Mouse (Mus musculus) adrenal gland, postnatal 4 days (tissue): ENCODE results near the gene Pou2f2. TPM values are rescaled to one million over a fixed set of nuclear protein-coding genes. Genes with fewer than 3 reads are reported as not detected.

ENCODE experiments used
- DNase-seq, 2 experiments: peaks; one replicate each; pipeline ENCODE4 v3.0.0; 2021 to 2022; ENCODE audit warnings: low spot score in 2 of 2, mixed read lengths in 2 of 2
- total RNA-seq, 2 experiments: library from RNA; stranded (reverse); gene quantifications; 2 replicates each; pipeline ENCODE4 v1.2.3; 2021

Gene Pou2f2
- total RNA-seq, 2 experiments from 2014 or later: 3.7 to 4.1 TPM

- DNase-seq: no peak
Measured at GRCm38 (mm10) chr7:25197384-25198018, 18.0 kb upstream of the Pou2f2 start.

DNA sequence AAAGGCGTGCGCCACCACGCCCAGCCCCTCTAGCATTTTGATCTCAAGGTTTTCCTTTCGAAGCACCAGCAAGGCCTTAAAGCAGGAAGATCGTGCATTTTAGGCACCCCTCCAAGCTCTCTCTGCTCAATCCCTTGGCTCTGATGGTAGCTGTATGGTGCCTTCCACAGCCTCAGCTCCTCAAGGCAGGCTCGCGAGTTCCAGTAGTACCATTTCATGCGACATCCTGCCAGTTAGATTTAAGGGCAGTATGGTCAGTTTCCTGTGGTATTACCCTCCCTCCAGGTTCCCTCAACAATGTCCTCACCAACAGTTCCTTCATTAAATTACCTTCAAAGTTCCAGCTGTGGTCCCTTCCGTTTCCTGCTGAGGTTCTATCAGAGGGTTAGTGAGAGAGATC is 16.6 kb upstream of the Pou2f2 start:
- DNase-seq: no peak

DNA sequence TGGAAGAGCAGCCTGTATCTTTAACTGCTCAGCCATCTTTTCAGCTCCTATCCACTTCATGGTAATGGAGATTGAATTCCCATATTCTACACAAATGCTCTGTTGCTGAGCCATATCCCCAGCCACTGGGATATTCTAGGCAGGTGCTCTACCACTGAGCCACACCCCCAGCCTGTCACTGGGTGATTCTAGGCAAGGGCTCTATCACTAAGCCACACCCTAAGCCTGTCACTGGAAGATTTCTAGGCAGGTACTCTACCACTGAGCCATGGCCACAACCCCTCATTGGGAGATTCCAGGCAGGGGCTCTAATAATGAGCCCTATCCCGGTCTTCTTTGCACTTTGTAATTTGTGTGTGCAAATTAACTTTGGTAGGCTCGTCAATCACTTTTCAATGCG is 15.6 kb upstream of the Pou2f2 start:
- DNase-seq: no peak

DNA sequence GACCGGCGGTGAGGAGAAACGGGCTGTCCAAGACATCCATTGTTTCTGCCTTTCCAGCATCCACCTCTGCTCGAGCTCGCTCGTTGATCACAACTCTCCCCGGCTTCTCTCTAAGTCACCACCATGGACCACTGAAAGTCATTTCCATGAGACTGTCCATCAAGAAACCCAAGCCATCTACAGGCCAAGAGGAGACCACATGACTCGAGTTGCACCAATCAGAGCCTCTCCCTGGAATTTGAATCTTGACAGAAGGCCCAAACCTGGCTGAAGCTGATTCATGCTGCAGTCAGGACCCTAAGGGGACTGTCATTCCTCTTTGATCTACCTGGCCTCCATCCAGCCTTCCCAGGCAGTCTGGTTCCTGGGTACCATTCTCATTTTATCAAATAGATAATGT is 12.6 kb upstream of the Pou2f2 start:
- DNase-seq: no peak

DNA sequence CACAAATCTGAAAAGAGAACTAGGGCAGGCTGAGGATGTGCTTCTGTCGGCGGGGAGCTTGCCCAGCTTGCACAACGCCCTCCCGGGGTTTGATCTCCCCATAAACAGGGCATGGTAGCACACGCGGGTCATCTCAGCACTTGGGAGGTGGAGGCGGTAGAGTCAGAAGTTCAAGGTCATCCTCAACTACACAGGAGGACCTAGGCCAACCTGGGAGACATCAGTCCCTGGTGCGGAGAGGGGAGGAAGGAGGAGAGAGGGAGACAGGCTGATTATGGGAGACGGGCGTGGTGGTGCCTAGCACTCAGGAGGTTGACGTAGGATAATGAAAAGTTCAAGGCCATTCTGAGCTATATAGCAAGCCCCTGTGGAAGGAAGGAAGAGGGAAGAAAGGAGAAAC is 11.3 kb upstream of the Pou2f2 start:
- no peak for DNase-seq

- peak; percentile 67 to 73 for DNase-seq
Measured at GRCm38 (mm10) chr7:25187662-25188650, 8.4 kb upstream of the Pou2f2 start.

- no peak for DNase-seq
Measured at GRCm38 (mm10) chr7:25184091-25184490, 4.6 kb upstream of the Pou2f2 start.

GRCm38 (mm10) chr7:25181814-25182213 is 2.3 kb upstream of the Pou2f2 start:
- no peak for DNase-seq

GRCm38 (mm10) chr7:25181331-25181790 is 1.8 kb upstream of the Pou2f2 start:
- DNase-seq: no peak

DNA sequence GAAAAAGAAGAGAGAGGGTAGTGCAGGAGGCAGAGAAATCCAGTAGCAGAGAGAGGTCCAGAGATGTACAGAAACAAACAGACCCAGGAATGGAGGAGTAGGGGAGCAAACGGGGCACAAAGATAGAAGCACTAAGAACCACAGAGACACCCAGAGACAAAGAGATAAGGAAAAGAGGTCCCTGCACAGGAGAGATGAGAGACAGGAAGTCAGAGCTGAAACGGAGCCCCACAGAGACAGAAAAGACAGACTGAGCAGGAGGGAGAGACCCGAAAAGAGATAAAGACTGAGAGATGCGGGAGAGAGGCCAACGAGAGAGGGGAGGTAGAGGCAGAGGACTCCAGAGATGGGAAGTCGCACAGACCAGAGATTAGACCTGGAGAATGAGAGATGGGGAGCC is 986 bp upstream of the Pou2f2 start:
- no peak for DNase-seq

DNA sequence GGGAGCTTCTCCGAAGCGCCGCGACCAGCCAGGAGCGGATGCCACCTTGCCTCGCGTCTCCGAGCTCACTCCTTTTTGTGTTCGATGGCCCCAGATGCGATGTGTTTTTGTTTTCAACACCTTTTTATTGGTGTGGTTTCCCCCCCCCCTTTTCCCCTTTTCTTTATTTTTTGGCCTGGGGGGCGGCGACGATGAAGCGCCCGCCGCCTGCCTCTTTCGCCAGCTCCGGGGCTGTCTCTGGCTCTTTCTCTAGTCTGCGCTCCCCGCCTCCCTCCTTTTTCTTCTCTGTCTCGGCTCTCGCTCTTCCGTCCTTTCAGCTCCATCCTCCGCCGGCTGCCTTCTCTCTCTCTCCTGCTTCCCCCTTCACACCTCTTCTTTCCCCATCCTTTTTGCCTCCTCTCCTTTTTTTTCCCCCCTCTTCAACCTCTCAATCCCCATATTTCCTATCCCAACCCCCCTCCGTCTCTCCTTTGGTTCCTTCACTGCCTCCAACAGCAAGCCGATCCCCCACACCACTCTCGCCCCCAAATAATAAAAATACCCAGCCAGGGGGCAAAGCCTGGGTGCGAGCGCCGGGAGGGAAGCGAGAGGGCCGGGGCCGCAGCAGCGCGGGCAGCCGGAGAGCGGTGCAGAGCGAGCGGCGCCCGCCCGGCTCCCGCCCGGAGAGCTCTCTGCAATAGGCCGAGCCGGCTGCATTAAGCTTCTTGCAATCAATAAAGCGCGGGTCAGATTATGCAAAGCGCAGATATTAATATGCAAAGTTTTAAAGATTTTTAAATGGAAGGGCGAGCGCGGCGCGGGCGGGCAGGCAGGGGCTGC is 530 bp downstream of the Pou2f2 start:
- DNase-seq: no peak

DNA sequence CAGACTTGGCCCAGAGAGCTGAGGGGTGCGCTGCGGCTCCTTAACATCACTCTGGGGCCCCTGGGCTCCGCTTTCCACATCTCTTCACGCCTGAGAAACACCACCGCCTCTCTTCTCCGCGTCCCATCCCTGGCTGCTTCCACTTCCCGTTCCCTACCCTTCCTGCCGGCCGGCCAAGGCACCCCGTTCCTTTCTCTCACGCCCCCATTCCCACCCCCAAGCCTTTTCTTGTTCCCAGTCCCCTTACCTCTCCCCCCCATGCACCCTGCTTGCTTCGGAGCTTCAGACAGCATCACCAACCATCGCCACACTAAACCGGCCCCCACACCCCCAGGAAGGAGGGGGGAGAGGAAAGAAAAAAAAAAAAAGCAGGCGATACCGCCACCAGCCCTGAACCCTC is 1.2 kb downstream of the Pou2f2 start:
- DNase-seq: no peak

DNA sequence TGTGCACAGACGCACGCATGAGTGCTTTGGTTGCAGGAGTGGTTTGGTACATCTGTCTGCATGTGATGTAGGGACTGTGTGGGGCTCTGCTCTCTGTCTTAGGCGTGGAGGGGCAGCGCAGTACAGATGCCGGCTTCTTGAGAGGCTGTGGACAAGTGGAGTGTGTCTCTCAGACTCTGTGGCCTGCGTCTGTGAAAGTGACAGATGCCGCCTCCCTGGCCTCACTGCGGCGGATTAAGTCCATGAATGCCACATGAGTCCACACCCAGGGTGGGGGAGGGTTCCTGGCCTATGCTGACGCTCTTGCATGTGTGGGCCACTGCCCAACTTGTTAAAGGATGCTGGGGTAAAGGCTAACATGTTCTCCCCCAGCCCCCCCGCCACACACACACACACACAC is 5.2 kb downstream of the Pou2f2 start:
- no peak for DNase-seq

- DNase-seq: no peak
Measured at GRCm38 (mm10) chr7:25172669-25173068, 6.9 kb downstream of the Pou2f2 start.

- no peak for DNase-seq
Measured at GRCm38 (mm10) chr7:25170583-25170982, 8.9 kb downstream of the Pou2f2 start.

GRCm38 (mm10) chr7:25166106-25166505 is 13.4 kb downstream of the Pou2f2 start:
- no peak for DNase-seq

DNA sequence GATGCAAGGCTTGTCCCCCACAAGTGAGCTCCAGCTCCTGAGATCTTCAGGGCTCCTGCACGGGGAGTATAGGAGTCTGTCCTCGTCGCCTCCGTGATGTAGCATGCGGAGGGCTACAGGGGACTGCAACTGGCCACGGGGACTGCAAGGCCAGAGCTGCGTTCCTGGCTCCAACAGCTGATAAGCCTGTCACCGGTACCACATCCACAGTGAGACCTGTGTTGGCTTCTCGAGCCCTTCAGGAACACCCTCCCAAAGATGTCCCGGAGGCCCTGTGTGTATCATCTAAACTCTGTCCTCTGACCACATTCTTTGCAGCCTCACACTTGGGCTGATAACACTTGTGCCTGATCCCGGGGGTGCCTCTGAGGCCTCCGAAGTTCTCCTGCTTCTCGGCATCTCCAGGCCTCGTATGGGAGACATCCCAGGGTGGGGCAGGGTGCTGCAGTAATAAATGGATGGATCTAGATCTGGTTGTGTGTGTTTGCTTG is 23.3 kb downstream of the Pou2f2 start:
- no peak for DNase-seq

GRCm38 (mm10) chr7:25155469-25156157 is 23.9 kb downstream of the Pou2f2 start:
- DNase-seq: no peak

- no peak for DNase-seq
Measured at GRCm38 (mm10) chr7:25154648-25155047, 24.9 kb downstream of the Pou2f2 start.

DNA sequence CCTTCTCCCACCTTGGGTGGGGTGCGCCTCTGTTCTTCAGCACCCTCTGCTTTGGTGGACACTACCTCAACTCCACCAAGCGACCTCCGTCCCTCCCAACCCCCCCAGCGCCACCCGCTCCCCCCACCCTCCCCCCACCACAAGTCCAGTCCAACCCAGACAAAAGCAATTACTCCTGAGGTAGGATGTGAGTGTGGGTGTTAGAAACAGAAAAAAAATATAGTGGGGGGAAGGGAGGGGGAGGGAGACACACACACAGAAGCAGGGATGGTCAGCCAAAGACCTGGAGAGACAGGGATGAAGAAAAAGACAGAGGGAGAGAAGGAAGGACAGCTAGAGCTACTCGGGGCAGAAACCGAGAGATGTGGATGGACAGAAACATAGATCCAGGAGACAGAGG is 25.7 kb downstream of the Pou2f2 start:
- DNase-seq: no peak
